Mouse (Mus musculus) small intestine, adult 2 months (tissue): ENCODE measurements around the gene Kcnk3.

ENCODE experiments used
- CTCF ChIP-seq: fragments of 200-500 bp; IDR thresholded peaks from 2 replicates; pipeline ENCODE4 v1.5.1; 2012; ENCODE audit warnings: low read depth, mild to moderate bottlenecking, control low read depth, inconsistent platforms, low read length, moderate library complexity, mixed read lengths; ENCODE audit not compliant: insufficient replicate concordance, insufficient read length; ENCODE audit errors: extremely low read depth
- POLR2A ChIP-seq: fragments of 200-500 bp; IDR thresholded peaks from 2 replicates; pipeline ENCODE4 v1.6.1; 2012; ENCODE audit warnings: low read depth, mild to moderate bottlenecking, control low read depth, inconsistent platforms, low read length, moderate library complexity

DNA sequence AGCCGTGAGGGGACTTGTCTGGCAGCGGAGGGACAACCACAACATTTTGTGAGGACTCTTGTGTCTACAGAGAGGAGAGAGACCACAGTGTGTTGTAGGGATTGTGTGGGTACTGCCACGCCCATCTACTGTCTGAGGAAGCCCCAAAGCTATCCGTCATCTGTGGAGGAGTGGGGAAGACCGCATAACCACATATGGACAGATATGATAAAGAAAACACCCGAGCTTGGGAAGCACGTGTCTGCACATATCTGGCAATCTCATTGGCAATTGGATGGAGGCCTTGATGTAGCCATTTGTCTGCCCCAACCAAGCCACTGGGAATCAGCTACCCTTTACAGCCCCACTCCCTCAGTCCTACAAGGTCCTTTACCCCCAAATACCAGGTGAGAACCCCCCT, 11.7 kb upstream of the Kcnk3 start:
- TF ChIP-seq CTCF = no peak
- no peak for TF ChIP-seq POLR2A
